ENCODE assay signal across 9 mouse cellular contexts in genomic region chr4:5583989-5584677, GRCm38 (mm10).
A peak's percentile ranks its signal among the peaks of the same experiment; 100 is the strongest.
DNase-seq lines count a peak whose midpoint lies in the region; ATAC-seq lines count a peak whose summit lies in the region.
"Had no signal": no experiment of that assay in that cellular context is flagged by ENCODE, and none has a peak within 500 bp of the region (broad histone marks: within the 10 kb centered on the region; RNA-seq: fewer than 3 reads in every experiment).

No protein-coding gene starts in this region.

- H3K4me2 ChIP-seq in forebrain, embryonic 13.5 days = no peak overlapping the region
- H3K4me2 ChIP-seq in forebrain, embryonic 11.5 days (ENCODE audit: low read depth, low read length, severe bottlenecking) = no peak overlapping the region
- H3K4me2 ChIP-seq in kidney, embryonic 15.5 days = no peak overlapping the region
- no peak overlapping the region for H3K4me2 ChIP-seq in stomach, embryonic 16.5 days (ENCODE audit: low read depth, low read length)
- H3K4me2 ChIP-seq: liver, embryonic 15.5 days had no signal

- no peak overlapping the region for H3K27ac ChIP-seq in forebrain, embryonic 13.5 days
- no peak overlapping the region for H3K27ac ChIP-seq in forebrain, embryonic 11.5 days (ENCODE audit: low read depth, low read length)
- 0 out of 2 replicates have a peak overlapping the region, but pooled peaks have one; percentile 27 for H3K27ac ChIP-seq in kidney, embryonic 15.5 days
- H3K27ac ChIP-seq in stomach, embryonic 16.5 days (ENCODE audit: low read length) = no peak overlapping the region; the same call in 1 of the 2 replicates
- H3K27ac ChIP-seq: liver, embryonic 15.5 days had no signal

- no peak overlapping the region for H3K9ac ChIP-seq in forebrain, embryonic 13.5 days
- no peak overlapping the region for H3K9ac ChIP-seq in forebrain, embryonic 11.5 days (ENCODE audit: low read length)
- H3K9ac ChIP-seq in kidney, embryonic 15.5 days = no peak overlapping the region
- H3K9ac ChIP-seq in stomach, embryonic 16.5 days (ENCODE audit: low read length) = no peak overlapping the region
- H3K9ac ChIP-seq: liver, embryonic 15.5 days had no signal

- 76% methylated on average over 6 of the region's 6 CpGs for WGBS in forebrain, embryonic 13.5 days
- WGBS in forebrain, embryonic 11.5 days = 74% methylated on average over 6 of the region's 6 CpGs
- 52% methylated on average over 6 of the region's 6 CpGs for WGBS in kidney, embryonic 15.5 days
- WGBS in stomach, embryonic 16.5 days = 45% methylated on average over 6 of the region's 6 CpGs

- no peak overlapping the region for H3K4me3 ChIP-seq in forebrain, embryonic 13.5 days
- no peak overlapping the region for H3K4me3 ChIP-seq in forebrain, embryonic 11.5 days (ENCODE audit: low read depth, low read length)
- no peak overlapping the region for H3K4me3 ChIP-seq in kidney, embryonic 15.5 days (replicated peaks)
- H3K4me3 ChIP-seq in stomach, embryonic 16.5 days (replicated peaks; ENCODE audit: low read length) = no peak overlapping the region
- H3K4me3 ChIP-seq: liver, embryonic 15.5 days had no signal

- no peaks in the 10 kb centered on the region for H3K27me3 ChIP-seq in forebrain, embryonic 13.5 days
- H3K27me3 ChIP-seq in forebrain, embryonic 11.5 days (ENCODE audit: control insufficient read depth, insufficient read depth, low read length) = no peaks in the 10 kb centered on the region
- no peaks in the 10 kb centered on the region for H3K27me3 ChIP-seq in kidney, embryonic 15.5 days
- H3K27me3 ChIP-seq in stomach, embryonic 16.5 days (ENCODE audit: control insufficient read depth, insufficient read depth, low read length) = no peaks in the 10 kb centered on the region
- H3K27me3 ChIP-seq: liver, embryonic 15.5 days had no signal

- H3K9me3 ChIP-seq in forebrain, embryonic 13.5 days (replicated peaks) = no peaks in the 10 kb centered on the region
- H3K9me3 ChIP-seq in forebrain, embryonic 11.5 days (ENCODE audit: control insufficient read depth, low read length) = no peaks in the 10 kb centered on the region
- no peaks in the 10 kb centered on the region for H3K9me3 ChIP-seq in kidney, embryonic 15.5 days (replicated peaks)
- H3K9me3 ChIP-seq in stomach, embryonic 16.5 days (replicated peaks; ENCODE audit: control insufficient read depth, low read length) = no peaks in the 10 kb centered on the region
- H3K9me3 ChIP-seq: liver, embryonic 15.5 days had no signal

- peak; percentile 16; the same call in 1 of the 2 replicates for ATAC-seq in forebrain, embryonic 13.5 days
- ATAC-seq in forebrain, embryonic 11.5 days (replicated peaks; ENCODE audit: low FRiP score) = no peak
- peak; percentile 52; the same call in 1 of the 2 replicates for ATAC-seq in kidney, embryonic 15.5 days (replicated peaks; ENCODE audit: low FRiP score)
- peak; percentile 64 for ATAC-seq in stomach, embryonic 16.5 days (ENCODE audit: insufficient read depth, low FRiP score)

- H3K4me1 ChIP-seq in forebrain, embryonic 13.5 days = no peaks in the 10 kb centered on the region
- H3K4me1 ChIP-seq in forebrain, embryonic 11.5 days (replicated peaks; ENCODE audit: control insufficient read depth, insufficient read depth, low read length) = no peaks in the 10 kb centered on the region
- no peaks in the 10 kb centered on the region for H3K4me1 ChIP-seq in kidney, embryonic 15.5 days
- H3K4me1 ChIP-seq in stomach, embryonic 16.5 days (ENCODE audit: control insufficient read depth, insufficient read depth, low read length) = peaks cover 6% of the 10 kb centered on the region; the same call in 1 of the 2 replicates
- H3K4me1 ChIP-seq: liver, embryonic 15.5 days had no signal

- H3K36me3 ChIP-seq in forebrain, embryonic 13.5 days (ENCODE audit: poor library complexity, severe bottlenecking) = no peaks in the 10 kb centered on the region
- no peaks in the 10 kb centered on the region for H3K36me3 ChIP-seq in forebrain, embryonic 11.5 days (ENCODE audit: control insufficient read depth, insufficient read depth, low read length)
- H3K36me3 ChIP-seq in kidney, embryonic 15.5 days = no peaks in the 10 kb centered on the region
- no peaks in the 10 kb centered on the region for H3K36me3 ChIP-seq in stomach, embryonic 16.5 days (ENCODE audit: control insufficient read depth, insufficient read depth, low read length)
- H3K36me3 ChIP-seq: liver, embryonic 15.5 days had no signal

- DNase-seq in forebrain, embryonic 11.5 days (ENCODE audit: low spot score) = no peak
- peak; percentile 8 for DNase-seq in urinary bladder, postnatal 25 days (ENCODE audit: low spot score)
- DNase-seq in urinary bladder, adult 2 months (ENCODE audit: low spot score) = no peak
- DNase-seq in yolk sac, embryonic 10.5 days (ENCODE audit: low spot score) = no peak
- DNase-seq in layer of hippocampus, postnatal 36 days = no peak
